Mouse (Mus musculus) liver, embryonic 16.5 days (tissue): ENCODE results near the gene Clip2. TPM values are rescaled to one million over a fixed set of nuclear protein-coding genes. Genes with fewer than 3 reads are reported as not detected.

ENCODE experiments used
- ATAC-seq: fragments of 200-750 bp; cut with Nextera tagmentation; 2 replicates; pipeline ENCODE4 v1.8.0; 2017; ENCODE audit warnings: low read depth, mild to moderate bottlenecking, moderate number of reproducible peaks, moderate library complexity
- H3K27ac ChIP-seq: fragments of 300-500 bp; sonication (generic); 2 replicates; pipeline ENCODE4 v1.5.1; 2014; ENCODE audit warnings: mild to moderate bottlenecking, low read length
- H3K27me3 ChIP-seq: fragments of 300-500 bp; sonication (generic); 2 replicates; pipeline ENCODE4 v1.6.1; 2014; ENCODE audit warnings: low read depth, low read length, mixed read lengths; ENCODE audit not compliant: control insufficient read depth, insufficient read depth
- H3K36me3 ChIP-seq: fragments of 300-500 bp; sonication (generic); 2 replicates; pipeline ENCODE4 v1.6.1; 2014; ENCODE audit warnings: mild to moderate bottlenecking; ENCODE audit not compliant: control insufficient read depth, insufficient read depth
- H3K4me1 ChIP-seq: fragments of 300-500 bp; sonication (generic); 2 replicates; pipeline ENCODE4 v1.6.1; 2014; ENCODE audit warnings: low read depth, low read length, mixed read lengths; ENCODE audit not compliant: control insufficient read depth
- H3K4me2 ChIP-seq: fragments of 300-500 bp; sonication (generic); 2 replicates; pipeline ENCODE4 v1.6.1; 2014; ENCODE audit warnings: low read depth, low read length, mixed read lengths
- H3K4me3 ChIP-seq: fragments of 300-500 bp; sonication (generic); 2 replicates; pipeline ENCODE4 v1.5.1; 2014; ENCODE audit warnings: low read depth, mild to moderate bottlenecking, low read length
- H3K9ac ChIP-seq: fragments of 300-500 bp; sonication (generic); 2 replicates; pipeline ENCODE4 v1.6.1; 2014; ENCODE audit warnings: low read depth, low read length
- H3K9me3 ChIP-seq: fragments of 300-500 bp; sonication (generic); replicated peaks from 2 replicates; pipeline ENCODE4 v1.6.1; 2016; ENCODE audit warnings: low read length; ENCODE audit not compliant: control insufficient read depth
- WGBS: fragments of 180-500 bp; shearing (Covaris S2); extraction: QIAGEN DNeasy Blood & Tissue Kit; methylation state at CpG from one replicate; pipeline ENCODE4 v1.1.7; 2014; ENCODE audit not compliant: insufficient replicate concordance; 5-methylcytosine and 5-hydroxymethylcytosine counted together
- polyA plus RNA-seq: library from polyadenylated mRNA; unstranded; fragments of >200 nt; fragmentation: Nextera tagmentation; extraction: Ambion mirVana; gene quantifications from 2 replicates; pipeline ENCODE4 v1.2.1, GENCODE M21; 2015

The Clip2 gene
- polyA plus RNA-seq, 1 experiment from 2014 or later = 0.48 TPM

DNA sequence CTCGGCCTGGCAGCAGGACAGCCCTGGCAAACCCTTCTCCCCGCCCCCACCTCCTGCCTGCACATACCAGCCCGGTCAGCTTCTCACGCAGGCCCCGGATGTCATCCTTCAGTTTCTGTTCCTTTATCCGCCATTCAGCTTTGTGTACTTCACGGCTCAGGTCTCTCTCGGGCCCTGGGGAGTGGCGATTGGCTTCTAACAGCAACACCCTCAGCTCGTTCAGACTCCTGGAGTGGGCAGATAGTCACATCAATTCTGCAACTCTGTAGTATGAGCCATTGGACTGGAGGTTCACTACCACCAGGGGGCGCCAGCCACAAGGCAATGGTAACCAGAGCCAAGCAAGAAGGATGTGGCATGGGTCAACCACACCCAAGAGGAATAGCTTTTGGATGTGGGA is 58.1 kb downstream of the Clip2 start:
- Histone ChIP-seq H3K36me3 (no peaks in the 10 kb centered on the region), H3K9me3 (no peaks in the 10 kb centered on the region), H3K27me3 (no peaks in the 10 kb centered on the region), H3K27ac (no peak overlapping the region), H3K4me1 (peaks cover 7% of the 10 kb centered on the region; the same call in 1 of the 2 replicates), H3K9ac (no peak overlapping the region), H3K4me2 (no peak overlapping the region), H3K4me3 (no peak overlapping the region)
- WGBS = 26% methylated on average over 11 of the region's 11 CpGs
- ATAC-seq = peak; percentile 82

DNA sequence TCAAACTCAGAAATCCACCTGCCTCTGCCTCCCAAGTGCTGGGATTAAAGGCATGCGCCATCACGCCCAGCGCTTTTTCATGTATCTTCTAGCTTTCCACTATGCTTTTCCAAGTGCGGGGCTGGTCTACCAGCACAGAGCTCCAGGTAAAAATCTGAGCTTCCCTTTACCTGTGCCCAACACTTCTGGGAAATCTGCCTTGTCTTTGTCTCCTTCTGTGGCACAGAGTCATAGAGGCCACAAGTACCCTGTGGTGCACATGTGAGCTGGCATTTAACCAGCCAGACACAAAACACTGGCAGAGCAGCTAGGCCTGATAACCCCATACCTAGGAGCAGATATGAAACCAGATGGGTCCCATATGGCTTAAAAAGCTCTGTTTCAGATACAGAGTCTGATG is 59.3 kb downstream of the Clip2 start:
- H3K36me3 ChIP-seq = no peaks in the 10 kb centered on the region
- peaks cover 7% of the 10 kb centered on the region; the same call in 1 of the 2 replicates for H3K4me1 ChIP-seq
- ATAC-seq = no peak
- WGBS = 89% methylated on average over 4 of the region's 4 CpGs
- no peak overlapping the region for H3K27ac ChIP-seq
- H3K9me3 ChIP-seq = no peaks in the 10 kb centered on the region
- H3K9ac ChIP-seq = no peak overlapping the region
- H3K4me2 ChIP-seq = no peak overlapping the region
- no peak overlapping the region for H3K4me3 ChIP-seq
- no peaks in the 10 kb centered on the region for H3K27me3 ChIP-seq

GRCm38 (mm10) chr5:134491712-134492417 is 60.4 kb downstream of the Clip2 start:
- 24% methylated on average over 18 of the region's 18 CpGs for WGBS
- peaks cover 7% of the 10 kb centered on the region; the same call in 1 of the 2 replicates for H3K4me1 ChIP-seq
- H3K4me3 ChIP-seq = no peak overlapping the region
- no peak overlapping the region for H3K27ac ChIP-seq
- no peaks in the 10 kb centered on the region for H3K9me3 ChIP-seq
- H3K4me2 ChIP-seq = no peak overlapping the region
- no peak overlapping the region for H3K9ac ChIP-seq
- no peaks in the 10 kb centered on the region for H3K36me3 ChIP-seq
- peak; percentile 28; the same call in 1 of the 2 replicates for ATAC-seq
- no peaks in the 10 kb centered on the region for H3K27me3 ChIP-seq

GRCm38 (mm10) chr5:134491206-134491605 is 61.0 kb downstream of the Clip2 start:
- no peak overlapping the region for H3K4me3 ChIP-seq
- no peak overlapping the region for H3K9ac ChIP-seq
- H3K9me3 ChIP-seq = no peaks in the 10 kb centered on the region
- H3K4me1 ChIP-seq = peaks cover 7% of the 10 kb centered on the region; the same call in 1 of the 2 replicates
- no peak overlapping the region for H3K27ac ChIP-seq
- 72% methylated on average over 2 of the region's 2 CpGs for WGBS
- ATAC-seq = no peak
- H3K27me3 ChIP-seq = no peaks in the 10 kb centered on the region
- no peaks in the 10 kb centered on the region for H3K36me3 ChIP-seq
- H3K4me2 ChIP-seq = no peak overlapping the region

- Histone ChIP-seq H3K4me1 (peaks cover 7% of the 10 kb centered on the region; the same call in 1 of the 2 replicates), H3K27me3 (no peaks in the 10 kb centered on the region), H3K4me2 (no peak overlapping the region), H3K9ac (no peak overlapping the region), H3K9me3 (no peaks in the 10 kb centered on the region), H3K4me3 (no peak overlapping the region), H3K27ac (no peak overlapping the region), H3K36me3 (no peaks in the 10 kb centered on the region)
- no peak for ATAC-seq
- WGBS = 75% methylated on average over 12 of the region's 12 CpGs
These were observed 61.8 kb downstream of the Clip2 start for GRCm38 (mm10) chr5:134490465-134490864.

GRCm38 (mm10) chr5:134489583-134489982 is 62.7 kb downstream of the Clip2 start:
- ATAC-seq = no peak
- Histone ChIP-seq H3K4me1 (peaks cover 7% of the 10 kb centered on the region; the same call in 1 of the 2 replicates), H3K36me3 (no peaks in the 10 kb centered on the region), H3K9me3 (no peaks in the 10 kb centered on the region), H3K9ac (no peak overlapping the region), H3K4me2 (no peak overlapping the region), H3K4me3 (no peak overlapping the region), H3K27ac (no peak overlapping the region), H3K27me3 (no peaks in the 10 kb centered on the region)
- WGBS = 13% methylated on average over 9 of the region's 9 CpGs

- Histone ChIP-seq H3K4me3 (no peak overlapping the region), H3K4me1 (peaks cover 4% of the 10 kb centered on the region; the same call in 1 of the 2 replicates), H3K27ac (no peak overlapping the region), H3K9ac (no peak overlapping the region), H3K4me2 (no peak overlapping the region), H3K27me3 (no peaks in the 10 kb centered on the region), H3K9me3 (no peaks in the 10 kb centered on the region), H3K36me3 (no peaks in the 10 kb centered on the region)
- 83% methylated on average over 4 of the region's 4 CpGs for WGBS
- no peak for ATAC-seq
These were observed 63.6 kb downstream of the Clip2 start for GRCm38 (mm10) chr5:134488596-134488995.

DNA sequence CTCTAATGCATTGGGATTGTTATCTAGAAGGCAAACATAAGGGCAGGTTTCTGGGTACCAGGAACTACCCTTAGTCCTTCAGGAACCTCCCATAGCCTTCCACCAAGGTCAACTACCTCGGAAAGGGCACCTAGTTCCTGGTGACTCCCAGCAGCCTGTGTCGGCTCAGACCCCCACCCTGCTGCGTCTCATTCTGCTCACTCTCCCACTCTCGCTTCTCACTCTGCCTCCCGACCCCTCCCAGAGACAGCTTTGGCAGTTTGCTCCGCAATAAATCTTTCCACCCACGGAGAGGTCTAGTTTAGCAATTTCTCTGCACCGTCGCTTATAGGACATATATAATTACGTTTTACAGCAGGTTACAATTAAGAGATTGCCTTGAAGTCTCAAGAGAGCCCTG is 64.2 kb downstream of the Clip2 start:
- H3K4me2 ChIP-seq = no peak overlapping the region
- no peak overlapping the region for H3K4me3 ChIP-seq
- H3K4me1 ChIP-seq = peaks cover 4% of the 10 kb centered on the region; the same call in 1 of the 2 replicates
- no peaks in the 10 kb centered on the region for H3K36me3 ChIP-seq
- H3K27me3 ChIP-seq = no peaks in the 10 kb centered on the region
- H3K27ac ChIP-seq = no peak overlapping the region
- no peak overlapping the region for H3K9ac ChIP-seq
- H3K9me3 ChIP-seq = no peaks in the 10 kb centered on the region
- 68% methylated on average over 10 of the region's 10 CpGs for WGBS
- no peak for ATAC-seq

- Histone ChIP-seq H3K4me1 (0 out of 2 replicates have a peak, but pooled peaks cover 4% of the 10 kb centered on the region), H3K4me3 (no peak overlapping the region), H3K9me3 (no peaks in the 10 kb centered on the region), H3K27me3 (no peaks in the 10 kb centered on the region), H3K4me2 (no peak overlapping the region), H3K36me3 (no peaks in the 10 kb centered on the region), H3K9ac (no peak overlapping the region), H3K27ac (no peak overlapping the region)
- WGBS = 50% methylated on average over 13 of the region's 13 CpGs
- ATAC-seq = 0 out of 2 replicates have a peak, but pooled peaks have one; percentile 16
These were observed 66.2 kb downstream of the Clip2 start for GRCm38 (mm10) chr5:134485900-134486665.
